Mouse (Mus musculus) megakaryocyte, adult 5-6 weeks (primary cell): ENCODE results near the gene Cmc1. TPM values are rescaled to one million over a fixed set of nuclear protein-coding genes. Genes with fewer than 3 reads are reported as not detected.
A peak's percentile ranks its signal among the peaks of the same experiment; 100 is the strongest.

Experiments used
- ATAC-seq: 2 replicates; pipeline ENCODE4 v1.8.0; 2016; ENCODE audit warnings: mild to moderate bottlenecking, inconsistent platforms; ENCODE audit not compliant: poor library complexity, severe bottlenecking
- total RNA-seq, 2 experiments: library from RNA; stranded (forward) in 1 of 2; stranded (reverse) in 1 of 2; fragments of 153-499, 151-499 nt in 1 of 2; fragments of 221-1000, 200-1000 nt in 1 of 2; gene quantifications; 2 replicates each; pipeline versions ENCODE4 v1.2.3 to v1.2.4; 2015 to 2017

Gene Cmc1
- total RNA-seq (2015) (46.5 and 55.2 TPM in 2 replicates), total RNA-seq (2017) (38.6 and 41.7 TPM in 2 replicates)

GRCm38 (mm10) chr9:118149407-118150402 is at the start of gene Cmc1:
Gene Cmc1, minus strand, starts transcription at chr9:118150177.
- peak; percentile 88 for ATAC-seq

DNA sequence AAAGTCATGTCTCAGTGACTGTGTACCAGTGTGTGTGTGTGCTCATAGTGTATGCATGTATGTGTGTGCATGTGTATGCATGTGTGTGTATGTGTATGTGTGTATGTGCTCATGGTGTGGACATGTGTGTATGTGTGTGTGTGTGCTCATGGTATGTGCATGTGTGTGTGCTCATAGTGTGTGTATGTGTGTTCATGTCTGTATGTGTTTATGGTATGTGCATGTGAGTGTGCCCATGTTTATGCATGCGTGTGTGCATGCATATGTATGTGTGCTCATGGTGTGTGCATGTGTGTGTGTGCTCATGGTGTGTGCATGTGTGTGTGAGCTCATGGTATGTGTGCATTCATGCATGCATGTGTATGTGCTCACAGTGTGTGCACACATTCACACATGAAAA is 48.6 kb upstream of the Cmc1 start:
- ATAC-seq: no peak

DNA sequence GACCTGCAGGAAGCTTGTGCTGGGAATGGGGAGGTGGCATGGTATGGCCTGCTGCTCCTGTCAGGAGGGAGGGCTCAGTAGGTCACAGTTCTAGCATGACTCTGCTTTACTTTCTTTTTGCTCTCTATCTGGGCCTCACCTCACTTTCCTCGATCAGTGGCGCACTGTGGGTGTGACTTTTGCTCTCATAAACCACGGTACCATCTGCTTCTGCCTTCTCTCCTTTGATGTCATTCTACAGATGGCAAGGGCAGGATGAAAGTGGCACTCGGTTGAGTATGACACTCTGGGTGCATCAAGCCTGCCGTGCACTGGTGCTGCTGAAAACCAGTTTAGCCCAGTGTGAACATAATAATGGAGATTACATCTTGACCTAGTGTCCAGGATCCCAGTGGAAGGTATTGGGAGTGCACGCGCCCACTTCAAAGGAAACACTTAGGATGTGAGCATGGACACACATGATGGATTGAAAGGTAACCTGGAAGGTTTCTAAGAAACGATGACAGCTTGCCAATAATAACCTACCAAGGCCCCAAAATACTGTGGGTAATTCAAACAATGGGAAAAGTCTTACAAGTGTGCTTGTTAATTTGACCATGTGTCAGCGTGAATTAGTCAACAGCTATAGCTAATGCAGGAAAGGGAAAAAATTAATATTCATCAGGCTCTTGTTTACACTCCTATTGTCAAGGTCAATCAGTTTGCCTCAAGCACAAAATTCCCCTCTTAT is 46.8 kb upstream of the Cmc1 start:
- no peak for ATAC-seq

GRCm38 (mm10) chr9:118193263-118193662 is 43.3 kb upstream of the Cmc1 start:
- no peak for ATAC-seq

DNA sequence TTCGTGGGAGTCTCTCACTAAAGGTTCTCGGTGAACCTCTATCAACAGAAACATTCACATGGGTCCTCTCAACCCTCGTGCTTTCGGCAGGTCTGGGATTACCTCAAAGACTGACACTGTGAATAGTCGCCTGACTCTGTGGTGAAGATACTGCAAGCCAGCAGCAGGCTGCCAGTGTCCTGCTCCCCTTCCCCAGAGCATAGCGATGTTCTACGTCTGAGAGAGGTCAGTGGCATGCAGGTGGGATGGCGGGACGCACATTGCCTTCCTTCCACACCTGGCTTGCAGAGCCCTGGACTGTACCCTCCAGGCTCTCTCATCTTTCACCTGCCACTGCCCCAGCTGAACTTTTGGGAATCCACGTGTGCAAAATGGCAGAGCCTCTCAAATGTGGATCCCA is 41.3 kb upstream of the Cmc1 start:
- no peak for ATAC-seq

DNA sequence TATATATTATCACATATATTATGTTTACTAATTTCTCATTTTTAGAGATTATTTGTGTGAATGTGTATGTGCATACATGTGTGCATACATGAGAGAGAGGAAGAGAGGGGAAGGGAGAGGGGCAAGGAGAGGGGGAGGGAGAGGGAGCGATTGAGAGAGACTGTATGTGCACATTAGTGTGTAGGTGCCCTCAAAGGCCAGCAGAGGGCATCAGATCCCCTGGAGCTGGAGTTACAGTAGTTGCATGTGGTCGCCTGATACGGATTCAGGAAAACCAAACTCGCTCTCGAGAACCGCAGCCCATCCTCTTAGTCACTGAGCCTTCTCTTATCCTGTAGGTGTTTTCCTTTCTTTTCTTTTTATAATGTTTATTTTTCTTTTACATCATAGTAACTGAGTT is 38.4 kb upstream of the Cmc1 start:
- ATAC-seq: no peak

GRCm38 (mm10) chr9:118187420-118187819 is 37.4 kb upstream of the Cmc1 start:
- ATAC-seq: no peak

- no peak for ATAC-seq
Measured at GRCm38 (mm10) chr9:118186776-118187175, 36.8 kb upstream of the Cmc1 start.

DNA sequence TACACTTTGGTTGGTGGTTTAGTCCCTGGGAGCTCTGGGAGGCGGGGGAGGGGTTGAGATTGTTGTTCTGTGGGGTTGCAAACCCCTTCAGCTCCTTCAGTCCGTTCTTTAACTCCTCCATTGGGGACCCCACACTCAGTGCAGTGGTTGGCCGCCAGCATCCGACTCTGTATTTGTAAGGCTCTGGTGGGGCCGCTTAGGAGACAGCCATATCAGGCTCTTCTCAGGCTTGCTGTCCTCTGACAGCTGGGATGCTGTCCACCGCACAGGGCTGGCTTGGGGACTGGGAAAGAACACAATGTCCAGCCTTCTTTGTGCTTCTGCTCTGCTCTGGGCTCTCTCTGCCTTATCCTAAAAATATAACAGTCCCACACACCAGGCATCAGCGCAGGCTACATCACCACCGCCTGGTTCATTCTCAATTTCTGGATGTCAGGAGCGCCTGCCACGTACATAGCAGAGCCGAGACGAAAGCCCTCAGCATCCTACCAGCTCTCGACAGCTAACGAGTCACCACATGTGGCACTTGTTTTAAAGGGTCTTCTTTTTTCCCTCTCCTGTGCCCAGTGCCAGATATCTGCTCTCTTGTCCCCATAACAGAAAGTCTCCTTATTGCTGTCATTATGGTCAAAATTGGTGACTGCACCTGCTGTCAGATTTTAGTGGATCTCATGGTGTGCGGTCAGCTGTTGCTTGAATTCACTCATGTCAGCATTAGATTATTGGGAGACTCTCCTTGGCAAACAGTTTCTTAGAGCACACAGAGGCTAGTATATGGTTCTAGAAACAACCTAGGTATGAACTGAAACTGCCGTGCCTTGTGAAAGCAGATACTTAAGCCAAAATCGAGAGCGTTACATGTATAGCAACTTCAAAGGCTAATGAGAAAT is 29.4 kb upstream of the Cmc1 start:
- no peak for ATAC-seq

DNA sequence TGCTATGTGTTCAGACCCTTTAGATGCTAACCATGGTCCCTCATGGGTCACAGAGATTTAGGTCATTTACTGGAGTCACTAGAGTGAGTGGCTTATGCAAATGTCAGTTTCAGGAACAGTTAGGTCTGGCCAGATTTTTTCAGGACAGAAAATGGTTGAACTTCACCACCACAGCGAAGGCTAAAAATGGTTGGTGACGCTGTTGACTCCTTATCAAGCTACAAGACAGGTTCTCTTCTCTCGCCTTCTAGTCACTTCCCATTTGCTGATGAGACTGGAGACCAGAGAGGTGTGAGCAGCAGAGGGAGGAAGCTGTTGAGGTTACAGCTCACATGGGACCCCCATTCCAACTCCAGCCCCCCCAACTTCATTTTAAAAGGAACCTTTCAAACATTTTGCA is 26.7 kb upstream of the Cmc1 start:
- ATAC-seq: no peak

DNA sequence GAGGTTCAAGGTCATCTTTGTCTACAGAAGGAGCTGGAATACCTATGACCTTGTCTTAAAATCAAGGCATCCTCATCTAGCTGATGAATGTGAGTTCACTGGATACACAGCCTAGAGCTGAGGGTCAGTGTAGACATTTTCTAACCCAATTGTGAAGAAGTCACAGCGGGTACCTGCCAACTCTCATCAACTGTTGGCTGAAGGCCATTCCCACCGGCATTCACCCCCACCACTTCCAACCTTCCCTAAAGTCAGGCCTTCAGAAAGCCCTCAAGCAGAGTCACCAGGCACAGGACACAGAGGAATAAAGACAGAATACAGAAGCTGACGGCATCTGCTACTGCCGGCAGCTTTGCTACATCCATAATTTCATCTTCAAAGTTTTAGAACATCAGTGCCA is 25.4 kb upstream of the Cmc1 start:
- ATAC-seq: no peak

GRCm38 (mm10) chr9:118173086-118173485 is 23.1 kb upstream of the Cmc1 start:
- ATAC-seq: no peak

DNA sequence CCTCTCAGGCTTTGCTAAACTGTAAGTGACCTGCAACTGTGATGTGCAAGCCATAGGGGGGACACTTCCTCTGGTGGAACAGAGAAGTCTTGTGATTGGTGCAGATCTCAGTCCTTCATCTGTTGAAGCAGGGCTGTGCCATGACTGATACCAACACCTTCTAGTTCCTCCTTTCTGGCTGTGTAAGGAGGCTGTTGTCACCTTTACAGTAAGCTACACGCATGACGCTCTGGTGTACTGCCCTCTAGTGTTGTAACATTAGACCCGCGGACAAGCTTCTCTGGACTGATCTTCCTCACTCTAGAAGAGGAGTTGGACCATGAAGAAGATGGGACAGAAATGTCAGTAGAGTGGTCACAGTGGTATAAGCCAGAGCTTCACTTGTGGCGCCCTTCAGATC is 18.6 kb upstream of the Cmc1 start:
- peak; percentile 92 for ATAC-seq

GRCm38 (mm10) chr9:118167606-118168005 is 17.6 kb upstream of the Cmc1 start:
- 0 out of 2 replicates have a peak, but pooled peaks have one; percentile 16 for ATAC-seq

GRCm38 (mm10) chr9:118161536-118161935 is 11.6 kb upstream of the Cmc1 start:
- ATAC-seq: no peak

DNA sequence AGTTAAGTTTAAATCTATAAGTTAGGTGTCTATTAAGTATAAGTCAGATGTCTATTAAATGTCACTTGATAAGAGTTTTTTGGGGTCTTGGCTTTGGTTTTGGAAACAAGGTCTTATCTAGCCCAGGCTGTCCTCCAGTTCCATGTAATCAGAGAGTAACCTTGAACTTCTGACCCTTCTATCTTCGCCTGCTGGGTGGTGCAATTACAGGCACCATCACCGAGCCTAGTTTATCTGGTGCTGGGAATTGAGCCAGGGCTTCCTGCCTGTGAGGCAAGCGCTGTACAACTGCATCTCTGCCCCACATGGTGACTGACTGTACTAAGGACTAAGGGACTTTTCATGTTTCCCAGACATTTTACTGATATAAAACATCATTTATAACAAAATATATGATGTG is 10.0 kb upstream of the Cmc1 start:
- ATAC-seq: no peak

DNA sequence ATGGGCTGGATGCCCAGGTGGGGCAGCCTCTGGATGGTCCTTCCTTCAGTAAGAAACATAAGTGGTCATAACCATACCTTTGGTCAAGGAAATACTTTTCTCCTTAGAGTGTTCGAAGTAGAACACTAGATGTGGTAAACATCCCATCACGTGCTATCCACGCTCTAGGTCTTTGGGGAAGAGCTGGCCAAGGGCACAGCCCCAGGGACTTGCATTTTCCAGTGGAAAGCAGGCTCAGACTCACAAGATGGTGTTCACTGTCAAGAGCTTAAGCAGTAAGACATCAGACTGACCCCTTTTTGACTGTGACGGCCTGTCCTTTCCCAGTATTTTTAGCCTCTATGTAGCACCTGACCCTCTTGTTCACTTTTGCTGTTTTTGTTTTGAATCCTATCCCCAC is 8.2 kb upstream of the Cmc1 start:
- ATAC-seq: no peak

DNA sequence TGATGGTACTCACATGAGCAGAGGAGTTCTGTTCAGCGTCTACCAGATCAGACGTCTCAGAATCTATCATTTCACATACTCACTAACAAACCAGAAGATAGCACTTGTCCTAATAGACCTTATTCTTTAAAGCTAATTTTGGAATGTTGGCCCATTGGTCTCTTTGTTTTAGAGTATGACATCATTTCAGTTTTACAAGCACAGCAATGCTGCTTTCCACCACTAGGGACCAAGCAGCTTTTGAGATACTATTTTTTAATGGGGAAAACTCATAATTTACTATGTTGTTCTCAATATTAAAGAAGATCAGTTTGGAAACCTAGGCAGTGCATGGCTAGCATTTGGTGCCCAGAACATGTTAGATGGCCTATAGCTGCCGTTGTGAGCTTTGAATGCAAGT is 7.3 kb upstream of the Cmc1 start:
- ATAC-seq: peak; percentile 60; the same call in 1 of the 2 replicates

- ATAC-seq: no peak
Measured at GRCm38 (mm10) chr9:118154666-118155065, 4.7 kb upstream of the Cmc1 start.

GRCm38 (mm10) chr9:118151221-118151507 is 1.2 kb upstream of the Cmc1 start:
- no peak for ATAC-seq
